Mouse (Mus musculus): Measurements from ENCODE around the gene Tas2r143. TPM values are rescaled to one million over a fixed set of nuclear protein-coding genes. Genes with fewer than 3 reads are reported as not detected.

The Tas2r143 gene
- polyA plus RNA-seq, 1 experiment: 0.13 TPM

DNA sequence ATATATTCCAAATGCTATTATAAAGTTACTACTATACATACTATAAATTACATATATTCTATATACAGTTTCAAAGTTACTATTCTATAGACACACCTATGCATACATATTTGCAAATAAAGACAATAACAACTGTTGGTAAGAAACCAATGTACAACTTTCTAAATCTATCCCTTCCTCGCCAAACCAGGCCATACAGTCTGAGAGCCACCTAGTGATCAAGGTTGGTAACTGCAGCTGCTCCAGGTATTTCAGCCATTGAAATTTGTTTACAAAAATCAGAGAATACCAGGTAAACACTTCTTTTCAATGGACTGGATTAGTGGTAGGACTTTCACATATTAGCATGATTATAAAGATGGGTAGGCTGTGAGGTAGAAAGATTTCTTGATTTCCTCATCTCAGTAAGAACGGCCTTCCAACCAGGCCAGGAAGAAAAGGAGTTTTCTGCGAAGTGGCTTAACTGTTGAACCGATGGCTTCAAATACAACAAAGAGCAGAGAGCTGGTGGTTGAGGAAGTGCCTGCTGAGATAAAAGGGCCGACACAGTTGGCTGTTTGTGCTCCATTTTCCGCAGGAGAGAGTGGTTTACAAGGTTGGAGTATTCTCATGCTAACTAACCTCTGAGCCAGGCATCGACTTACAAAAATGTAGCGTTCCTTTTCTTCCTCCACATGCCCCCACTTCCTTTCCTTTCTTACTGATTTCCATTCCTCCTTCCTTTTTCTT lies 19.5 kb upstream of the Tas2r143 start:
- no peaks in the 10 kb centered on the region for H3K36me3 ChIP-seq (ENCODE audit: control insufficient read depth, insufficient read depth, low read length)
- TF ChIP-seq CTCF (IDR thresholded peaks at IDR 0.05; ENCODE audit: extremely low read depth, insufficient read depth, insufficient read length, insufficient replicate concordance): peak; percentile 42; the same call in 1 of the 2 replicates
- no peak for TF ChIP-seq POLR2A (IDR thresholded peaks at IDR 0.05; ENCODE audit: low read depth, low read length)
- H3K4me3 ChIP-seq (ENCODE audit: extremely low read depth, insufficient read depth, insufficient read length): no peak overlapping the region
- H3K27me3 ChIP-seq (ENCODE audit: control insufficient read depth, insufficient read depth, low read length): no peaks in the 10 kb centered on the region
- WGBS: 45% methylated on average over 8 of the region's 8 CpGs
- H3K4me1 ChIP-seq (ENCODE audit: control insufficient read depth, insufficient read depth, insufficient read length): no peaks in the 10 kb centered on the region
- no peak overlapping the region for H3K27ac ChIP-seq (ENCODE audit: insufficient read depth, low read length)
- DNase-seq (ENCODE audit: low read depth in 1 of 2, low spot score in 2 of 2): peak in 1 of 2 experiments; percentile 21

- TF ChIP-seq POLR2A (IDR thresholded peaks at IDR 0.05; ENCODE audit: low read depth, low read length) (no peak), CTCF (IDR thresholded peaks at IDR 0.05; ENCODE audit: extremely low read depth, insufficient read depth, insufficient read length, insufficient replicate concordance) (no peak)
- Histone ChIP-seq H3K4me1 (ENCODE audit: control insufficient read depth, insufficient read depth, insufficient read length) (no peaks in the 10 kb centered on the region), H3K27ac (ENCODE audit: insufficient read depth, low read length) (no peak overlapping the region), H3K27me3 (ENCODE audit: control insufficient read depth, insufficient read depth, low read length) (no peaks in the 10 kb centered on the region), H3K36me3 (ENCODE audit: control insufficient read depth, insufficient read depth, low read length) (no peaks in the 10 kb centered on the region), H3K4me3 (ENCODE audit: extremely low read depth, insufficient read depth, insufficient read length) (no peak overlapping the region)
- 88% methylated on average over 2 of the region's 2 CpGs for WGBS
- DNase-seq (ENCODE audit: low read depth in 1 of 2, low spot score in 2 of 2): no peak
Measured at GRCm38 (mm10) chr6:42381221-42381620, 18.8 kb upstream of the Tas2r143 start.

- TF ChIP-seq CTCF (IDR thresholded peaks at IDR 0.05; ENCODE audit: extremely low read depth, insufficient read depth, insufficient read length, insufficient replicate concordance) (no peak), POLR2A (IDR thresholded peaks at IDR 0.05; ENCODE audit: low read depth, low read length) (no peak)
- H3K27ac ChIP-seq (ENCODE audit: insufficient read depth, low read length): 0 out of 2 replicates have a peak overlapping the region, but pooled peaks have one; percentile 1
- WGBS: 59% methylated on average over 9 of the region's 9 CpGs
Measured at GRCm38 (mm10) chr6:42381916-42382381, 18.1 kb upstream of the Tas2r143 start.

GRCm38 (mm10) chr6:42383360-42383759 lies 16.7 kb upstream of the Tas2r143 start:
- DNase-seq (ENCODE audit: low read depth in 1 of 2, low spot score in 2 of 2): no peak
- no peaks in the 10 kb centered on the region for H3K27me3 ChIP-seq (ENCODE audit: control insufficient read depth, insufficient read depth, low read length)
- H3K27ac ChIP-seq (ENCODE audit: insufficient read depth, low read length): no peak overlapping the region
- no peaks in the 10 kb centered on the region for H3K36me3 ChIP-seq (ENCODE audit: control insufficient read depth, insufficient read depth, low read length)
- TF ChIP-seq CTCF (IDR thresholded peaks at IDR 0.05; ENCODE audit: extremely low read depth, insufficient read depth, insufficient read length, insufficient replicate concordance) (no peak), POLR2A (IDR thresholded peaks at IDR 0.05; ENCODE audit: low read depth, low read length) (no peak)
- H3K4me3 ChIP-seq (ENCODE audit: extremely low read depth, insufficient read depth, insufficient read length): no peak overlapping the region
- no peaks in the 10 kb centered on the region for H3K4me1 ChIP-seq (ENCODE audit: control insufficient read depth, insufficient read depth, insufficient read length)
- 83% methylated on average over 5 of the region's 5 CpGs for WGBS

More at GRCm38 (mm10) chr6:42381916-42382381, 18.1 kb upstream of the Tas2r143 start:
- H3K4me3 ChIP-seq (ENCODE audit: extremely low read depth, insufficient read depth, insufficient read length): no peak overlapping the region
- no peaks in the 10 kb centered on the region for H3K4me1 ChIP-seq (ENCODE audit: control insufficient read depth, insufficient read depth, insufficient read length)
- H3K36me3 ChIP-seq (ENCODE audit: control insufficient read depth, insufficient read depth, low read length): no peaks in the 10 kb centered on the region
- DNase-seq (ENCODE audit: low read depth in 1 of 2, low spot score in 2 of 2): no peak
- H3K27me3 ChIP-seq (ENCODE audit: control insufficient read depth, insufficient read depth, low read length): no peaks in the 10 kb centered on the region

GRCm38 (mm10) chr6:42385635-42386034 lies 14.4 kb upstream of the Tas2r143 start:
- no peaks in the 10 kb centered on the region for H3K36me3 ChIP-seq (ENCODE audit: control insufficient read depth, insufficient read depth, low read length)
- DNase-seq (ENCODE audit: low read depth in 1 of 2, low spot score in 2 of 2): no peak
- WGBS: 33% methylated on average over 4 of the region's 4 CpGs
- no peaks in the 10 kb centered on the region for H3K27me3 ChIP-seq (ENCODE audit: control insufficient read depth, insufficient read depth, low read length)
- H3K27ac ChIP-seq (ENCODE audit: insufficient read depth, low read length): no peak overlapping the region
- H3K4me3 ChIP-seq (ENCODE audit: extremely low read depth, insufficient read depth, insufficient read length): no peak overlapping the region
- H3K4me1 ChIP-seq (ENCODE audit: control insufficient read depth, insufficient read depth, insufficient read length): no peaks in the 10 kb centered on the region
- TF ChIP-seq POLR2A (IDR thresholded peaks at IDR 0.05; ENCODE audit: low read depth, low read length) (no peak), CTCF (IDR thresholded peaks at IDR 0.05; ENCODE audit: extremely low read depth, insufficient read depth, insufficient read length, insufficient replicate concordance) (no peak)

DNA sequence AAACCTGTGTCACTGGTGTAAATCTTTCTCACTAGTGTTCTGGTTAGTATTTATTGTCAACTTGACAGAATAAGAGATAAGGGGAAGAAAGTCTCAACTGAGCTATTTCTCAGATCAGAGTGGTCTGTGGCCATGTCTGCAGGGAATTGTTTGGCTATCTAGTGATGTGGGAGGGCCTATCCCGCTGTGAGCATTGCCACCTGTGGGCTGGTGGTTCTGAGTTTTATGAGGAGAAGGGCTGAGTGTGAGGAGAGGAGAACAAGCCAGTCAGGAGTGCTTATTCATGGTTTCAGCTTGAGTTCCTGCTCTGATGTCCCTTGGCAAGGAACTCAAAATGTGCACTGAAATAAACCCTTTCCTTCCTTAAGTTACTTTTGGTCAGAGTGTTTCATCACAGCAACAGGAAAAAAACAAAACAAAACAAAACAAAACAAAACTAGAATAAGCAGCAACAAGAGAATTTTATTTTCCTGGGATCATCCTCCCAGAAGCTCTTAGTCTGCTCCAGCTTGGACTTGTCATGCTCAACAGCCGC lies 8.2 kb upstream of the Tas2r143 start:
- Histone ChIP-seq H3K36me3 (ENCODE audit: control insufficient read depth, insufficient read depth, low read length) (no peaks in the 10 kb centered on the region), H3K27me3 (ENCODE audit: control insufficient read depth, insufficient read depth, low read length) (no peaks in the 10 kb centered on the region), H3K27ac (ENCODE audit: insufficient read depth, low read length) (no peak overlapping the region), H3K4me1 (ENCODE audit: control insufficient read depth, insufficient read depth, insufficient read length) (peaks cover 8% of the 10 kb centered on the region; the same call in 1 of the 2 replicates), H3K4me3 (ENCODE audit: extremely low read depth, insufficient read depth, insufficient read length) (no peak overlapping the region)
- no peak for DNase-seq (ENCODE audit: low read depth in 1 of 2, low spot score in 2 of 2)
- 64% methylated on average over 2 of the region's 2 CpGs for WGBS
- TF ChIP-seq CTCF (IDR thresholded peaks at IDR 0.05; ENCODE audit: extremely low read depth, insufficient read depth, insufficient read length, insufficient replicate concordance): no peak

All from spleen, adult 2 months (tissue).